Mouse (Mus musculus): Measurements from ENCODE around the gene Nudt17. TPM values are rescaled to one million over a fixed set of nuclear protein-coding genes. Genes with fewer than 3 reads are reported as not detected.

The Nudt17 gene
- polyA plus RNA-seq, 1 experiment from 2014 or later, result 16.3 TPM

- no peak overlapping the region for H3K27ac ChIP-seq (replicated peaks)
- peaks cover 5% of the 10 kb centered on the region; the same call in 1 of the 2 replicates for H3K36me3 ChIP-seq
- no peak for ATAC-seq (ENCODE audit: insufficient number of reproducible peaks, low FRiP score, low TSS enrichment, low read depth)
- H3K4me2 ChIP-seq (replicated peaks), result no peak overlapping the region
- H3K27me3 ChIP-seq, result no peaks in the 10 kb centered on the region
- no peak overlapping the region for H3K9ac ChIP-seq
- 33% methylated on average over 3 of the region's 3 CpGs for WGBS
- H3K9me3 ChIP-seq (replicated peaks), result no peaks in the 10 kb centered on the region
- peaks cover 16% of the 10 kb centered on the region for H3K4me1 ChIP-seq
- no peak overlapping the region for H3K4me3 ChIP-seq (replicated peaks)
Observed at GRCm38 (mm10) chr3:96729403-96729784, 21.0 kb upstream of the Nudt17 start.

- H3K36me3 ChIP-seq, result peaks cover 9% of the 10 kb centered on the region; the same call in 1 of the 2 replicates
- peaks cover 16% of the 10 kb centered on the region for H3K4me1 ChIP-seq
- 0 out of 2 replicates have a peak overlapping the region, but pooled peaks have one; percentile 73 for H3K9ac ChIP-seq
- peak overlapping the region; percentile 94 for H3K27ac ChIP-seq (replicated peaks)
- peak overlapping the region; percentile 93 for H3K4me3 ChIP-seq (replicated peaks)
- H3K27me3 ChIP-seq, result no peaks in the 10 kb centered on the region
- WGBS, result 38% methylated on average over 7 of the region's 7 CpGs
- ATAC-seq (ENCODE audit: insufficient number of reproducible peaks, low FRiP score, low TSS enrichment, low read depth), result no peak
- no peaks in the 10 kb centered on the region for H3K9me3 ChIP-seq (replicated peaks)
- H3K4me2 ChIP-seq (replicated peaks), result peak overlapping the region; percentile 61
Observed at GRCm38 (mm10) chr3:96728634-96729402, 20.5 kb upstream of the Nudt17 start.

GRCm38 (mm10) chr3:96727828-96728633, 19.7 kb upstream of the Nudt17 start:
- peak overlapping the region; percentile 61 for H3K4me2 ChIP-seq (replicated peaks)
- H3K36me3 ChIP-seq, result peaks cover 16% of the 10 kb centered on the region
- peaks cover 16% of the 10 kb centered on the region for H3K4me1 ChIP-seq
- H3K4me3 ChIP-seq (replicated peaks), result peak overlapping the region; percentile 93
- under 1% methylated on average over 42 of the region's 42 CpGs for WGBS
- no peaks in the 10 kb centered on the region for H3K27me3 ChIP-seq
- H3K9ac ChIP-seq, result peak overlapping the region; percentile 73
- peak; percentile 53 for ATAC-seq (ENCODE audit: insufficient number of reproducible peaks, low FRiP score, low TSS enrichment, low read depth)
- peak overlapping the region; percentile 94 for H3K27ac ChIP-seq (replicated peaks)
- H3K9me3 ChIP-seq (replicated peaks), result no peaks in the 10 kb centered on the region

GRCm38 (mm10) chr3:96727343-96727827, 19.0 kb upstream of the Nudt17 start, which contains the start of the genes Polr3c and Rnf115:
TSS of gene Polr3c (minus strand) at chr3:96727628.
TSS of gene Rnf115 (plus strand) at chr3:96727664.
- Histone ChIP-seq H3K9me3 (replicated peaks) (no peaks in the 10 kb centered on the region), H3K27ac (replicated peaks) (peak within 1 kb of the TSS; percentile 94), H3K27me3 (no peaks in the 10 kb centered on the region), H3K4me3 (replicated peaks) (peak within 1 kb of the TSS; percentile 93), H3K9ac (peak within 1 kb of the TSS; percentile 73), H3K4me2 (replicated peaks) (peak within 1 kb of the TSS; percentile 61), H3K36me3 (peaks cover 22% of the 10 kb centered on the region), H3K4me1 (peaks cover 16% of the 10 kb centered on the region)
- WGBS, result 0% methylated on average over 52 of the region's 52 CpGs
- peak; percentile 97 for ATAC-seq (ENCODE audit: insufficient number of reproducible peaks, low FRiP score, low TSS enrichment, low read depth)

- Histone ChIP-seq H3K4me2 (replicated peaks) (no peak overlapping the region; the same call in 1 of the 2 replicates), H3K36me3 (peaks cover 68% of the 10 kb centered on the region), H3K27me3 (no peaks in the 10 kb centered on the region), H3K9ac (no peak overlapping the region), H3K4me1 (no peaks in the 10 kb centered on the region), H3K4me3 (replicated peaks) (no peak overlapping the region), H3K9me3 (replicated peaks) (no peaks in the 10 kb centered on the region), H3K27ac (replicated peaks) (no peak overlapping the region)
- WGBS, result 37% methylated on average over 14 of the region's 14 CpGs
- no peak for ATAC-seq (ENCODE audit: insufficient number of reproducible peaks, low FRiP score, low TSS enrichment, low read depth)
Observed at GRCm38 (mm10) chr3:96719173-96719572, 10.8 kb upstream of the Nudt17 start.

- ATAC-seq (ENCODE audit: insufficient number of reproducible peaks, low FRiP score, low TSS enrichment, low read depth), result no peak
- Histone ChIP-seq H3K36me3 (peaks cover 70% of the 10 kb centered on the region), H3K4me3 (replicated peaks) (no peak overlapping the region), H3K9me3 (replicated peaks) (no peaks in the 10 kb centered on the region), H3K27ac (replicated peaks) (no peak overlapping the region), H3K9ac (no peak overlapping the region), H3K4me2 (replicated peaks) (no peak overlapping the region), H3K4me1 (no peaks in the 10 kb centered on the region), H3K27me3 (no peaks in the 10 kb centered on the region)
- 86% methylated on average over 2 of the region's 2 CpGs for WGBS
Observed at GRCm38 (mm10) chr3:96715854-96716253, 7.5 kb upstream of the Nudt17 start.

- Histone ChIP-seq H3K4me1 (no peaks in the 10 kb centered on the region), H3K9ac (no peak overlapping the region), H3K4me3 (replicated peaks) (no peak overlapping the region), H3K27ac (replicated peaks) (no peak overlapping the region), H3K27me3 (no peaks in the 10 kb centered on the region), H3K9me3 (replicated peaks) (no peaks in the 10 kb centered on the region), H3K4me2 (replicated peaks) (no peak overlapping the region), H3K36me3 (peaks cover 75% of the 10 kb centered on the region)
- WGBS, result 87% methylated on average over 5 of the region's 5 CpGs
- ATAC-seq (ENCODE audit: insufficient number of reproducible peaks, low FRiP score, low TSS enrichment, low read depth), result no peak
Observed at GRCm38 (mm10) chr3:96714286-96714685, 5.9 kb upstream of the Nudt17 start.

GRCm38 (mm10) chr3:96708684-96709064, 312 bp upstream of the Nudt17 start:
- H3K4me3 ChIP-seq (replicated peaks), result peak overlapping the region; percentile 57; the same call in 1 of the 2 replicates
- WGBS, result 53% methylated on average over 2 of the region's 2 CpGs
- 0 out of 2 replicates have a peak, but pooled peaks have one; percentile 6 for ATAC-seq (ENCODE audit: insufficient number of reproducible peaks, low FRiP score, low TSS enrichment, low read depth)
- peak overlapping the region; percentile 96 for H3K4me2 ChIP-seq (replicated peaks)
- H3K27ac ChIP-seq (replicated peaks), result no peak overlapping the region
- peaks cover 15% of the 10 kb centered on the region for H3K4me1 ChIP-seq
- H3K9ac ChIP-seq, result no peak overlapping the region
- no peaks in the 10 kb centered on the region for H3K27me3 ChIP-seq
- peaks cover 60% of the 10 kb centered on the region for H3K36me3 ChIP-seq
- no peaks in the 10 kb centered on the region for H3K9me3 ChIP-seq (replicated peaks)

GRCm38 (mm10) chr3:96706984-96707383, 1.4 kb downstream of the Nudt17 start:
- H3K9ac ChIP-seq, result no peak overlapping the region
- H3K9me3 ChIP-seq (replicated peaks), result no peaks in the 10 kb centered on the region
- H3K27ac ChIP-seq (replicated peaks), result no peak overlapping the region
- peaks cover 15% of the 10 kb centered on the region for H3K4me1 ChIP-seq
- no peak overlapping the region for H3K4me2 ChIP-seq (replicated peaks)
- H3K4me3 ChIP-seq (replicated peaks), result no peak overlapping the region
- peaks cover 57% of the 10 kb centered on the region for H3K36me3 ChIP-seq
- no peak for ATAC-seq (ENCODE audit: insufficient number of reproducible peaks, low FRiP score, low TSS enrichment, low read depth)
- no peaks in the 10 kb centered on the region for H3K27me3 ChIP-seq
- WGBS, result 66% methylated on average over 7 of the region's 7 CpGs

- no peak overlapping the region for H3K4me3 ChIP-seq (replicated peaks)
Observed at GRCm38 (mm10) chr3:96706217-96706616, 2.1 kb downstream of the Nudt17 start.

GRCm38 (mm10) chr3:96704778-96705177, 3.6 kb downstream of the Nudt17 start:
- H3K27me3 ChIP-seq, result no peaks in the 10 kb centered on the region
- 65% methylated on average over 11 of the region's 11 CpGs for WGBS
- no peaks in the 10 kb centered on the region for H3K9me3 ChIP-seq (replicated peaks)
- H3K4me3 ChIP-seq (replicated peaks), result no peak overlapping the region
- H3K27ac ChIP-seq (replicated peaks), result no peak overlapping the region
- peaks cover 15% of the 10 kb centered on the region for H3K4me1 ChIP-seq
- peaks cover 58% of the 10 kb centered on the region for H3K36me3 ChIP-seq
- no peak overlapping the region for H3K4me2 ChIP-seq (replicated peaks)
- no peak overlapping the region for H3K9ac ChIP-seq
- no peak for ATAC-seq (ENCODE audit: insufficient number of reproducible peaks, low FRiP score, low TSS enrichment, low read depth)

More at GRCm38 (mm10) chr3:96706217-96706616, 2.1 kb downstream of the Nudt17 start:
- Histone ChIP-seq H3K9me3 (replicated peaks) (no peaks in the 10 kb centered on the region), H3K9ac (no peak overlapping the region), H3K36me3 (peaks cover 57% of the 10 kb centered on the region), H3K27me3 (no peaks in the 10 kb centered on the region), H3K27ac (replicated peaks) (no peak overlapping the region), H3K4me2 (replicated peaks) (no peak overlapping the region), H3K4me1 (peaks cover 15% of the 10 kb centered on the region)
- ATAC-seq (ENCODE audit: insufficient number of reproducible peaks, low FRiP score, low TSS enrichment, low read depth), result no peak
- 90% methylated on average over 11 of the region's 11 CpGs for WGBS

All from embryonic facial prominence, embryonic 15.5 days (tissue).